Mouse (Mus musculus): ENCODE measurements around the gene Gkn2. TPM values are rescaled to one million over a fixed set of nuclear protein-coding genes. Genes with fewer than 3 reads are reported as not detected.

Gene Gkn2
- polyA plus RNA-seq, 1 experiment = not detected

DNA sequence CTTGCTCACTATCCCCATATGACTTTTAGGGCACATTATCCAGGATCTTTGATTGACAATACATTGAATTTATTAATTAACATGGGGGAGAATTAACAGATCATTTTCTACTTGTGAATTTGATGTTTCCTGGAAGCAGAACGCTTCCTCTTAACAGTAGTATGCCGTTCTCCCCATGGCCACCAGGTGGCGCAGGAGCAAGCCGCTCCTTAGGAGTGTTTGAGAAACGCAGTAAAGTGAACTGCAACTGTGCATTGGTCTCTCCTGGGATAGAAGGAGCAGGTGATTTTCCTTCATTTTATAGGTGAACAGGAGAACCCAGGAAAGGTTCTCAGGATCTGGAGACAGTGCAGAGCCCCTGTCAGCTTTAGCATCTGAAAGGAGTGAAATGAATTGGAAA is 26.0 kb downstream of the Gkn2 start:
- Histone ChIP-seq H3K36me3 (ENCODE audit: control insufficient read depth, insufficient read depth) (no peaks in the 10 kb centered on the region), H3K79me2 (ENCODE audit: control insufficient read depth, insufficient read depth) (no peaks in the 10 kb centered on the region), H3K4me2 (ENCODE audit: low read depth) (no peak overlapping the region), H3K27me3 (ENCODE audit: control insufficient read depth, insufficient read depth, insufficient read length) (peaks cover 10% of the 10 kb centered on the region), H3ac (ENCODE audit: control insufficient read depth, insufficient read length) (no peak overlapping the region), H3K4me3 (no peak overlapping the region)
- TF ChIP-seq REST (IDR thresholded peaks at IDR 0.05; ENCODE audit: insufficient read depth, insufficient read length) (no peak), CEBPB (IDR thresholded peaks at IDR 0.05; ENCODE audit: insufficient read depth, poor library complexity, severe bottlenecking) (no peak), MYOG (IDR thresholded peaks at IDR 0.05; ENCODE audit: control insufficient read depth in 1 of 3, insufficient read depth in 1 of 3, insufficient read length in 2 of 3, low read depth in 2 of 3) (no peak), E2F4 (IDR thresholded peaks at IDR 0.05; ENCODE audit: insufficient read depth) (no peak), USF1 (IDR thresholded peaks at IDR 0.05; ENCODE audit: low read depth) (no peak), POLR2AphosphoS2 (IDR thresholded peaks at IDR 0.05; ENCODE audit: insufficient read length, low read depth) (no peak), TCF12 (IDR thresholded peaks at IDR 0.05; ENCODE audit: insufficient read depth, poor library complexity, severe bottlenecking) (no peak), POLR2A (IDR thresholded peaks at IDR 0.05; ENCODE audit: insufficient read length, low read depth) (no peak)

GRCm38 (mm10) chr6:87399886-87400566 is 26.9 kb downstream of the Gkn2 start:
- Histone ChIP-seq H3K36me3 (ENCODE audit: control insufficient read depth, insufficient read depth) (no peaks in the 10 kb centered on the region), H3K4me2 (ENCODE audit: low read depth) (no peak overlapping the region), H3ac (ENCODE audit: control insufficient read depth, insufficient read length) (no peak overlapping the region), H3K4me3 (no peak overlapping the region), H3K79me2 (ENCODE audit: control insufficient read depth, insufficient read depth) (no peaks in the 10 kb centered on the region), H3K27me3 (ENCODE audit: control insufficient read depth, insufficient read depth, insufficient read length) (peaks cover 10% of the 10 kb centered on the region)
- no peak for TF ChIP-seq TCF12 (IDR thresholded peaks at IDR 0.05; ENCODE audit: insufficient read depth, poor library complexity, severe bottlenecking)
- no peak for TF ChIP-seq MYOD1 (IDR thresholded peaks at IDR 0.05; ENCODE audit: control insufficient read depth in 1 of 3, insufficient read length in 2 of 3, low read depth in 2 of 3)
- no peak for TF ChIP-seq TCF3 (IDR thresholded peaks at IDR 0.05; ENCODE audit: insufficient read length, low read depth)

DNA sequence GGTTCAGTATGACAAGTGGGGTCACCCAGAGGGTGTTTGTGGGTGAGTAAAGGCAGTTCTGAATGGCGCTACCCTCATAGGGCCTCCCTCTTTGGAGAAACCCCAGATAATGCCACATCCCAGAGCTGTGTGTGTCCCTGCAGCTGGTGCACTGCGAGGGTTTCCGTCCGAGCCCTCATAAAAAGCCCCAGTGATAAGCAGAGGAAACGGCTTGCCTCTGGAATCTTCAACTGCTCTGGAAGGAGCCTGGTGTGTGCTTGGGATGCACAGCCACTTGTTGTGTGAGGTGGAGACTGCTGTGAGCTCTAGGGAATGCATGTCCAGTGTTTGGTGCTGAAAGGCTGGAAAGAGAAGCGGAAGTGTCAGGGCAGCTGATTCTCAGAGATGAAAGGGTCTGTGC is 28.3 kb downstream of the Gkn2 start:
- TF ChIP-seq MAX (IDR thresholded peaks at IDR 0.05; ENCODE audit: low read depth) = no peak
- no peak for TF ChIP-seq MYOG (IDR thresholded peaks at IDR 0.05; ENCODE audit: control insufficient read depth in 1 of 3, insufficient read depth in 1 of 3, insufficient read length in 2 of 3, low read depth in 2 of 3)
- no peak for TF ChIP-seq MYOD1 (IDR thresholded peaks at IDR 0.05; ENCODE audit: control insufficient read depth in 1 of 3, insufficient read length in 2 of 3, low read depth in 2 of 3)
- no peak for TF ChIP-seq CEBPB (IDR thresholded peaks at IDR 0.05; ENCODE audit: insufficient read depth, poor library complexity, severe bottlenecking)
- no peak for TF ChIP-seq E2F4 (IDR thresholded peaks at IDR 0.05; ENCODE audit: insufficient read depth)
- no peak for TF ChIP-seq TCF12 (IDR thresholded peaks at IDR 0.05; ENCODE audit: insufficient read depth, poor library complexity, severe bottlenecking)
- TF ChIP-seq USF1 (IDR thresholded peaks at IDR 0.05; ENCODE audit: low read depth) = no peak
- TF ChIP-seq POLR2A (IDR thresholded peaks at IDR 0.05; ENCODE audit: insufficient read length, low read depth) = no peak
- no peak for TF ChIP-seq TCF3 (IDR thresholded peaks at IDR 0.05; ENCODE audit: insufficient read length, low read depth)
- TF ChIP-seq POLR2AphosphoS2 (IDR thresholded peaks at IDR 0.05; ENCODE audit: insufficient read length, low read depth) = no peak
- no peak for TF ChIP-seq SRF (IDR thresholded peaks at IDR 0.05; ENCODE audit: control insufficient read depth, insufficient read length, low read depth)
- no peak for TF ChIP-seq REST (IDR thresholded peaks at IDR 0.05; ENCODE audit: insufficient read depth, insufficient read length)
- no peak overlapping the region for H3K4me2 ChIP-seq (ENCODE audit: low read depth)
- peaks cover 10% of the 10 kb centered on the region for H3K27me3 ChIP-seq (ENCODE audit: control insufficient read depth, insufficient read depth, insufficient read length)
- H3ac ChIP-seq (ENCODE audit: control insufficient read depth, insufficient read length) = no peak overlapping the region
- H3K79me2 ChIP-seq (ENCODE audit: control insufficient read depth, insufficient read depth) = no peaks in the 10 kb centered on the region
- no peaks in the 10 kb centered on the region for H3K36me3 ChIP-seq (ENCODE audit: control insufficient read depth, insufficient read depth)
- no peak overlapping the region for H3K4me3 ChIP-seq

GRCm38 (mm10) chr6:87412011-87412410 is 38.9 kb downstream of the Gkn2 start:
- H3K4me3 ChIP-seq = no peak overlapping the region

DNA sequence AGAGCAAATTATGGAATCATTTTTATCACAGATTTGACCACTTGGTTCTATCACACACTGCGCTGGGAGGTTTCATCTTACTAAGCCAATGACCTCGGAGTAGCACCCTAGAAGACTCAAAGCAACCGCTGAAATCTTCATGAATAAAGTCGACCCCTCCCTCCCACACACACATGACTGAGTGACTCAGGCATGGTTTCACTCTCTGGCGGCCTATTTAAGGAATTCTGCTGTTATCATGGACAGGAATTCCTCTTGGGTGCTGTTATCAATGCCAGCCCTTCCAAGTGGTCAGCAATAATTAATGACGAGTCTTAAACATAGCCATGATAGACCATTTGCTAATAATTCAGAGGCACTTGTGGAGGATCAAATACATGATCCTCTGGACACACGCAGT is 49.1 kb downstream of the Gkn2 start:
- peak overlapping the region; percentile 54 for H3K4me2 ChIP-seq (ENCODE audit: low read depth)

More at GRCm38 (mm10) chr6:87412011-87412410, 38.9 kb downstream of the Gkn2 start:
- TF ChIP-seq USF1 (IDR thresholded peaks at IDR 0.05; ENCODE audit: low read depth) (no peak), E2F4 (IDR thresholded peaks at IDR 0.05; ENCODE audit: insufficient read depth) (no peak), POLR2A (IDR thresholded peaks at IDR 0.05; ENCODE audit: insufficient read length, low read depth) (no peak), TCF12 (IDR thresholded peaks at IDR 0.05; ENCODE audit: insufficient read depth, poor library complexity, severe bottlenecking) (no peak), CEBPB (IDR thresholded peaks at IDR 0.05; ENCODE audit: insufficient read depth, poor library complexity, severe bottlenecking) (no peak), MYOD1 (IDR thresholded peaks at IDR 0.05; ENCODE audit: control insufficient read depth in 1 of 3, insufficient read length in 2 of 3, low read depth in 2 of 3) (no peak), SRF (IDR thresholded peaks at IDR 0.05; ENCODE audit: control insufficient read depth, insufficient read length, low read depth) (no peak), MAX (IDR thresholded peaks at IDR 0.05; ENCODE audit: low read depth) (no peak), POLR2AphosphoS2 (IDR thresholded peaks at IDR 0.05; ENCODE audit: insufficient read length, low read depth) (no peak), REST (IDR thresholded peaks at IDR 0.05; ENCODE audit: insufficient read depth, insufficient read length) (no peak), TCF3 (IDR thresholded peaks at IDR 0.05; ENCODE audit: insufficient read length, low read depth) (no peak), MYOG (IDR thresholded peaks at IDR 0.05; ENCODE audit: control insufficient read depth in 1 of 3, insufficient read depth in 1 of 3, insufficient read length in 2 of 3, low read depth in 2 of 3) (no peak)
- no peak overlapping the region for H3ac ChIP-seq (ENCODE audit: control insufficient read depth, insufficient read length)
- H3K27me3 ChIP-seq (ENCODE audit: control insufficient read depth, insufficient read depth, insufficient read length) = no peaks in the 10 kb centered on the region
- no peaks in the 10 kb centered on the region for H3K79me2 ChIP-seq (ENCODE audit: control insufficient read depth, insufficient read depth)
- no peaks in the 10 kb centered on the region for H3K36me3 ChIP-seq (ENCODE audit: control insufficient read depth, insufficient read depth)
- no peak overlapping the region for H3K4me2 ChIP-seq (ENCODE audit: low read depth)

More for the DNA sequence above, 49.1 kb downstream of the Gkn2 start:
- no peak overlapping the region for H3K4me3 ChIP-seq
- no peaks in the 10 kb centered on the region for H3K27me3 ChIP-seq (ENCODE audit: control insufficient read depth, insufficient read depth, insufficient read length)
- H3K79me2 ChIP-seq (ENCODE audit: control insufficient read depth, insufficient read depth) = no peaks in the 10 kb centered on the region
- TF ChIP-seq USF1 (IDR thresholded peaks at IDR 0.05; ENCODE audit: low read depth) (no peak), POLR2A (IDR thresholded peaks at IDR 0.05; ENCODE audit: insufficient read length, low read depth) (no peak), TCF3 (IDR thresholded peaks at IDR 0.05; ENCODE audit: insufficient read length, low read depth) (no peak)
- H3ac ChIP-seq (ENCODE audit: control insufficient read depth, insufficient read length) = no peak overlapping the region
- no peaks in the 10 kb centered on the region for H3K36me3 ChIP-seq (ENCODE audit: control insufficient read depth, insufficient read depth)
